Mouse (Mus musculus): ENCODE results near the gene Hip1r.
"Not testable (repeated sequence)": the region's sequence is repeated elsewhere in the genome, so short reads cannot be mapped to it uniquely, and the experiment has no call there.

Hip1r gene

GRCm38 (mm10) chr5:124041097-124041496, 67.7 kb downstream of the Hip1r start:
- DNase-seq, result no peak

DNA sequence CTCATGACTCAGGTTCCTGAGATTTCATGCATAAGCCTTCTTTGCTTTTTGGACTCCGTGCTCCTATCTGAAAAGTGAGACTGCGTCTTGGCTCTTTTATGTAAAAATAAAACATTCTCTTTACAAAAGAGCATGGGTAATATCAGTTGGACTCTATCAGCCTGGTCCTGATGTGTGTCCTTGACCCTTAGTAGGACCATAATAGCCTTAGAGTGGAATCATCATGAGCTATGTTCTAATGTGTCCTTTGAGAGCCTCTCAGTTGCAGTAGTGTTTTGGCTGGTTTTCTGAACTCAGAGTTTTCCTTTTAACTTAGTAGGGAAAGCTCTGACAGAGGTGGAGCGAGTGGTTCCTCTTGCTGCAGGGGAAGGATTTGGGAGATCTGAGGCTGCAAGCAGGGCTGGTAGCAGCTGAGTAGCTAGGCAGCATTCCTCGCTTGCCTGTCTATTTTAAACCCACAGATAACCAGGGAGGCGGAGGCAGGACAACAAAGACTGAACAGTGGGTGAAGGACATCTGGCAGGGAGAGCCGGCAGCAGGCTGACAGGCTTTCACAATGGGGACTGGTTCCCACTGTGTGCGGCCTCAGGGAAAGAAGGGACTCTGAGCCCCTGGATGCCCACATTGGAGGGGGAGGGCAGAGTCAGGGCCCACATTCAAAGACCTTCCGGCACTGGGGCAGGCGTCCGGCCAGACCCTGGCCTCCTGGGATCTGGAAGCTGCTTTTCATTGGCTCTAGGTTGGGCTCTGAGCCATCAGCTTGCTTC, 70.0 kb downstream of the Hip1r start:
- DNase-seq, result no peak

DNA sequence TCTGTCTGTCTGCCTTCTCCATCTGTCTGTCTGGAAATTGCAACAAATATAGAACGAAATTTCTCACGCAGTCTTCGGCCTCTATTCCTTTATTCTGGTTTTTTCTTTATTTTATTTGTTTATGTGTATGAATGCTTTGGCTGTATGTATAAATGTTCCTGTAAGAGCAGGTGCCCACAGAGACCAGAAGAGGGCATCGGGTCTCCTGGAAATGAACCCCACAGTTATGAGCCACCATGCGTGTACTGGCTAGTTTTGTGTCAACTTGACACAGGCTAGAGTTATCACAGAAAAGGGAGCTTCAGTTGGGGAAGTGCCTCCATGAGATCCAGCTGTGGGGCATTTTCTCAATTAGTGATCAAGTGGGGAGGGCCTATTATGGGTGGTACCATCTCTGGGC, 70.6 kb downstream of the Hip1r start:
- no peak for DNase-seq

GRCm38 (mm10) chr5:124045453-124046010, 72.1 kb downstream of the Hip1r start:
- no peak for DNase-seq

- DNase-seq, result no peak
Measured at GRCm38 (mm10) chr5:124046741-124047401, 73.4 kb downstream of the Hip1r start.

DNA sequence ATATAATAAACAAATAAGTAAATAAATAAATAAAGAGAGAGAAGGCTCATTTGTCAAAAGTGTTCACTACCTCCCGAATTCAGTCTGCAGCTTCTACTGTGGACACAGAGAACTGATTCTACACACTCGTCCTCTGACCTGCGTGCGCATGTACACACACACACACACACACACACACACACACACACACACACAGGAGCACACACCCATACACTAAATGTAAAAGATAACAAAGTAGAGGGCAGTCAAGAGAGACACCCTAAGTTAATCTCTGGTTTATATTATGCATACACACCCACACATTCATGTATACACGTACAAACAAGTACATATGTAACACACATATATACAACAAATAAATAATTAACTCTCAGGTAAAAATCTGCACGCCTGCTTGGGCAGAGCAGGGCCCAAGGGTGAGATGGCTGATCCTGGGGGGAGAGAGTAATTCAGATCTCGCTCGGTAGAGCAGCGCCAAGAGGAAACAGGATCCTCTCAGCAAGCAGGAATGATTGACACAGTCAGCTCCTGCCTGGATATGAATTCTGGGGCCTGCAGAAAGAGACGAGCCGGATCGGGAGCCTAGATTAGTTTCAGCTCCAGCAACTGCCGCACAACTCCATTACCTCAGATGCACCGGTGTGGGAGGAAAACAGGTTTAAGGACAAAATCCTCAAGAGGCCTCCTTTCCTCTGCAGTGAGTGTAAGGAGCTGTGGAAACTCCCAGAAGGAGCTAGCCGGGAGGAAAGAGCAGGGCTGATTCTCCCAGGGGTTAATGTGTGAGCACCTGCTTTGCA, 76.0 kb downstream of the Hip1r start:
- no peak for DNase-seq

- no peak for DNase-seq
Measured at GRCm38 (mm10) chr5:124050095-124051050, 76.9 kb downstream of the Hip1r start.

DNA sequence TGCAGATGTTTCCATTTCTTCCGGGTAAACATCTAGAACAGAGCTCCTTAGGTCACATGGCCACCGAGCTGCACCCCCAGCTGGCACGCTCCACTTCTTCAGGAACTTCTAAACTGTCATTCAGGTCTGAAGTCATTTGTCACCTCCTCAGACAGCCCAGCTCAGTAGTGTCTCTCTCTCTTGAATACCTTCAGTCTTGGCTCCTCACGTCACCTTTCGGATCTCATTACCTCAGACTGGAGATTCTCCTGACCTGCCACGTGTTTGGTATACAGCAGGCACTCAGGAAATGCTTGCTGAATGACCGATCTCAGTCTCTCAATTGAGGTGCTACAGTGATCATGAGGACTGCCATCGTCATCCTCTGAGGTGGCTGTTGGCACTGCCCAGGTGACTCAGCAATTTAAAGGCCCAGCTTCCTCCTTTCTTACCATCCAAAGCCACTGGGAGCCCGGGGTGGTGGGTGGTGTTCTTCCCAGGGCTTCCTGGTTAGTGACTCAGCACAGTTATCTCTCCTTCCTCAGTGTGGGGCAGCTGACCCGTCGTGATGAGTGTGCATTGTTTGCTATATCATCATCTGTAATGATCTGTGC, 78.6 kb downstream of the Hip1r start:
- no peak for DNase-seq

GRCm38 (mm10) chr5:124052641-124053040, 79.2 kb downstream of the Hip1r start:
- DNase-seq, result not testable (repeated sequence)
